Mouse (Mus musculus) gastrocnemius, adult 18-20 months (tissue): ENCODE results near the gene Klf4. TPM values are rescaled to one million over a fixed set of nuclear protein-coding genes. Genes with fewer than 3 reads are reported as not detected.

Experiments used
- DNase-seq: peaks from one replicate; pipeline ENCODE4 v3.0.0; 2021; ENCODE audit warnings: low spot score
- total RNA-seq, 2 experiments: library from RNA; stranded (reverse); gene quantifications; 2 replicates each; pipeline ENCODE4 v1.2.3; 2021

Gene Klf4
- total RNA-seq, 2 experiments from 2014 or later: 16.0 to 46.3 TPM

DNA sequence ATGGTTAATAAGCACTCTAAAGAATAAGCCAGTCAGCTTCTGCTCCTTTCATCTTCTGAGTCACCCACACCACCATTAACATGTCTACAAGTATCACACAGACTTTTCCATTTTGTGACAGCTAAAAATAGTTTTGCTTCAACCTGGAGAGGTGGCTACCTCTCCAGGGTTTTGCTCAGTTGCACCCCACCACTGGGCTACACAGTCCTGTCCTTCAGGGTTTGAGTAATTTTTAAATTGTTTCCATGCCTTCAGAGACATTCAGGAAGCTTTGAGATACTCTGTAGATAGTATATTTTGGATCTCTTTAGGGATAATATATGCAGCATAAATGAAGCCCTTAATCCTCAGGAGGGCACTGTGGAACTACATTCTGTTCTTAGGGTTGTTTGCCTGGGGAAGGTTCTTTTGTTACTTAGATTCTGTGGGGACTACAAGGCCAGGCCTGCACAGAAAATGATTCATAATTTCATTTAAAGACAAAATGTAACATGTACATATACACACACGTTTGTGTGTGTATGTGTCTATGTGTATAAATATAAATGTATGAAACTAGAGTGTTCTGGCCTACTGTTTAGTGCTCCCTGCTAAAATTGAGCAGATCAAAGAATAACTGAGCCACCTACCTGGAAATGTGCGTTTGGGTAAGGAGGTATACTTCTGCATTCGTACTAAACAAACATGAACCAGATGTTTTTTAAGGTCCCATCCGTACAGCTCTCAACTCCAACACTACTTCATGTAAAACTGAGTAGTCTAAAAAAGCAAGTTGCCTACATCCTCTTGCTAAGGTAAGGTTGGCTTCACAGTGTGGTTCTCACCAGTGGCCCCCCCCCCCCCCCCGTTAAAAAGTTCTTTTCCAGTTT lies 5.8 kb downstream of the Klf4 start:
- no peak for DNase-seq

DNA sequence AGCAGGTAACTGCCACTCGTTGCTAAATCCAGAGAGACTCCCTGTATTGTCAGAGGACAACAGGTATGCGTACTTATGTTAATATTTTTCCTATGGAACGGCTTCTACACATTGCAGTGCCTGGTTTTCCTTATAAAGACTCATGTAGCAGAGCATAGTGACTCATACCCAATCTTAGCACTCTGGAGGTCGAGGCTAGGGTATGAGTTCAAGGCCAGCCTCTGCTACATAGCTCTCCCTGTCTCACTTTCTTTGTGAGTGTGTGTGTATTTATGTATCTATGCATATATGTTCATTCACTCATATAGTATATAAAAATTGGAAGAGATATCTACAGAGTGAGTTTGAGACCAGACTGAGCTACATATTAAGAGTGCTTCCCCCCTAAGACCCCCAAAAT lies 8.3 kb downstream of the Klf4 start:
- no peak for DNase-seq

DNA sequence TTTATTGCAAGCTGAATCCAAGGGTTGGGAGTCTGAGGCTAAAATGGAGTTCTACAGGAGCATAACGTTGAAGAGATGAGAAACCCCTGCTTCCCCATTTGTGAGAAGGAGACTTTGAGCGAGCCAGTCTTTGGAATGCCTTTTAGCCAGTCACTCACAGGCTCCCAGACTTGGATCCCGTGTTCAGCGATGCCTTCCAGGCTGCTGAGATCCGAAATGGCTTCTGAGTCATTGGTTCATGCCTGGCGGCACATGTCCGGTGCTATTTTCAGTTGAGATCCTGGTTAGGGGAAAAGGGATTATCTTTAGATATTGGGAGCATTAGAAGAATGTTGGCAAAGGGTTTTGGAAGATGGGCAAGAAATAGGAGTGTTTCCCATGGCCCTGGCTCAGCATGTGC lies 14.8 kb downstream of the Klf4 start:
- no peak for DNase-seq

DNA sequence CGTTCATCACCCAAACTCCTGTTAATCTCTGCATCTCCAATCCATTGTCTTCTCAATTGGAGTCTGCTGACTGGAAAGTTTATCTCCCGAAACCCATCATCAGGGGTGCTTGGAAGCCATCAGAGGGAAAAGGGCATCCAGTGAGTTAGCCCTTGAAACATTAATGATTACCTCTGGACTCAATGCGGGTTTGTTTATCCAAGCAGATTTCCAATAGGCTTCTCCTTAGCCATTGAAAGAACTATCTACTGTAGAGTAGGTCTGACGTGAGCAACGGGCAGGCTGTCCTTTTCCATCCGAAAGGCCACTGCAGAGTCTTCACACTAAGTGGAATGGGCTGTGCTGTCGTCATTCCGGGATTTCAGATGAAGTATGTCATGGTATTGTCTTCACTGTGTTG lies 16.2 kb downstream of the Klf4 start:
- no peak for DNase-seq

DNA sequence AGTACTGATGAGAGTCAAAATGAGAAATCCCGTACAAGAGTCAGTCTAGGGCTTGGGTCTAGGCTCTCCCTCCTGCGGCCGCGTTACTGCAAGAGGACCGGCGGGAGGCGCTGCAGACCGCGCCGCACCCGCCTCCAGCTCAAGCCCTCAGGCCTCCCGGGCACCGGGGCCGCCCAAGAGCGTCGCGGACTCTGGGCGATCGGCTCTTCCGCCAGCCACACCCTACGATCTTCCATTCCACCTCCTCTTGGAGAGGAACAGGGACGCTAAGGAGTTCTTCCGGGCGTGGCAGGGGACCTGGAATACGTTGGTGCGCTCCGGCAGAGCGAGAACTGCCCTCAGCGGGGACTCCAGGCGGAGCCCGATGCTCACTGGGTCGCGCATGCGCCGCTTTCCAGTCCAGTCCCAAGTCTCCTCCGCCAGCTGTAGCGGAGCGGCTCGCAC lies 17.5 kb downstream of the Klf4 start:
- peak; percentile 79 for DNase-seq

DNA sequence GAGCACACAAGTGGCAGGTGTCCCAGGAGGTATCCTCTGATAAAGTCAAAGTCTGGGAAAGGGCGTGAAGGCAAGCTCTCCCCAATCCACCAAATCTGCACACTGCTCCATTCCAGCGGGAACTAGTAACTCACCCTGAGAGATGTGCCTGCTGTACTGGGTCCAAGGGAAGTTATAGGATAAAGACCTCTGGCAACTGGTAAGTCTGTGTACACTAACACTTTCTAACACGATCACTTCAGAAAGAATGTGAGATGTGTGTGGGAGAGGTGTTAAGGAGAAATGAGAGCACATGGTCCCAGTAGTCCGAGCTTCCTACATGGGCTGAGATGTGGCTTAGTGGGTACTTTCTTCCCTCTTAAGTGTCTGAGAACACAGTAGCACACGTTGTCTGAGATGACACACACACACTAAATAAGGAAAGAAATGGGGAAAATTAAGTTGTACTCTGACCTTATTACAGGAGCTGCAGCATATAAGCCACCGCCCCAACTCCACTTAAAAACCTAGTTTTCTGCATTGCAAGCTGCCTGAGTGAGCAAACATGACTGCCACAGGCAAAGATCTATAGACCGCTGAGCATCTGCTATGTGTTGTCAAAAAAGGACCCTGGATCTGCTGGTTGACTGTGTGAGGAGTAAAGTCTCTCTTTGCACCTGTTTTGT lies 18.5 kb downstream of the Klf4 start:
- DNase-seq: no peak

DNA sequence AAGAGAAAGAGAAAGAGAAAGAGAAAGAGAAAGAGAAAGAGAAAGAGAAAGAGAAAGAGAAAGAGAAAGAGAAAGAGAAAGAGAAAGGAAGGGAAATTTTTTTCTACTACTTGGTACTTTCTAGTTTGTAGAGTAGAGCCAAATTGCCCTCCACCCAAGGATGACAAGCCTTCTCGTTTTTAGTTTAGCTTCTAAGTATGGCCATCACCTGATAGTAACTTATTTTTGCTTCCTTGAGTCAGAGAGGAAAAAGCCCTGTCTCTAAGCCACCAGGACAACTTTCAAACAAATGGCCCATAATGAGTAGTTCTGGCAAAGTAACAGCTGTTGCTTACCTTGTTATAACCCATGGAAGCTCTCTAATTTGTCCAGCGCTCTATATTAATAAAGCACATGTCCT lies 20.9 kb downstream of the Klf4 start:
- no peak for DNase-seq

DNA sequence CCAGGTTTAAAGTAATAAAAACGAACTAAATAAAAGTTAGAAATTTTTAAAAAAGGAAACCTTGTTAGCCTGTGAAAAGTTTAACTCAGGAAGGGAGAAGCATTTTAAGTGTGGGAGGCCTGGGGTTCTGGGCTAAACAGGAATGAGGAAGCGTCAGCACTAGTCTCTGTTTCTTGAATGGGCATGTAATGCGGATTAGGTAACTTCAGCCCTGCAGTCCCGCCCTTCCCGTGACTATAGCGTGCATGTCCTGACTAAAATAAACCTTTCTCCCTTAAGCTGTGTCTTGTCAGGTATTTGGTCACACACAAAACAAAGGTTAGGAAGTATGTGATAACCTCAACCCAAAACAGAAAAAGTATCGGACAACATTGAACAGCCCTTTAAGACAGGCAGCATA lies 23.6 kb downstream of the Klf4 start:
- DNase-seq: no peak

DNA sequence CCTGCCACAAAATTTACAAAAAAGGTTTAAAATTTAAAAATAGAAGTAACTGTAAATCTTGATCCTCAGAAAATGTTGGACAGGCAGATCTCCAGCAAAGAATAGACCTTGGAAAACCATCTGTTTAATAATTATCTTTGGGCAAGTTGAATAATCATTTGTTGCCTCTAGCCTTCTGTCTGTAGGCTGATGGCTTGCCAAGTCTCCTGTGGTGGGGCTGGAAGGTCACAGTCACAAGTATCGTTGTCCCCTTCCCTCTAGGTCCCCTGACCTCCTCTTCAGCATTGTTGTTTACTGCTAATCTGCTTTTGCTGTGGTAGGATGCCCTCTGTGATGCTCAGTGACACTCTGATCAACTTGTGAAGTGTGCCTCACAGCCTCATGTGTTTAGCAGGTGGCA lies 33.6 kb downstream of the Klf4 start:
- no peak for DNase-seq

DNA sequence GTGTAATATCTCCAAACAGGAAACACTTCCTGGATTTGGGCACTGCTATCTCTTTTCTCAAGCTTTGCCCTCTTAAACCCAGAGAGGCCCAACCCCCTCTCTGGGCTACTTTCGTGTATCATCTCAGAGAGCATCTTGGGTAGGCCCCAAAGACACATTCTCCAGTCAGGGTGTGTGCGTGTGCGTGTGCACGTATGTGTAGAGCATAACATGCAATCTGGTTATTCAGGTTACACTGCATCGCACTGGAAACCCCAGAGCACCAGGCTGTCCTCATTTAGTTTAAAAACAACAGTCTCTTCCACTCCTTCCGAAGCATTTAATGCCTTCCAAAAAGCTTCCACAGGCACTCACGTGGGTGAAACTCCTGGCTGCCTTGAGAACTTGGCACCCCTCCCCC lies 35.9 kb downstream of the Klf4 start:
- no peak for DNase-seq

DNA sequence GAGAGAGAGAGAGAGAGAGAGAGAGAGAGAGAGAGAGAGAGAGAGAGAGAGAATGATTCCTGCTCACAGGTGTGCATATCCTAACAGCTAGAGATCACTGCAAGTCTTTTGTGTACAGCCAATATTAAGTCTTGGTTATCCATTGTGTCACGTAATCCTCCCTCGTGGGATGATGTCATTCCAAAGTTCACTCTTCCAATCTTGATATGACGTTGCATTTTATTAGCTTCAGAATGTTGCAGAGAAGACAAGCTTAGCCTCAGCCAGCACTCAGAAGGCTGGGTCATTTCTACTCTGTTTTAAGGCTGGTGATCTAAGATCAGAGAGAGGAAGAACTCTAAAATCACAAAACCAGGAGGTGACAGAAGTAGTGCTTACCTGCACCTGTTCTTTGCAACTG lies 39.0 kb downstream of the Klf4 start:
- DNase-seq: no peak

DNA sequence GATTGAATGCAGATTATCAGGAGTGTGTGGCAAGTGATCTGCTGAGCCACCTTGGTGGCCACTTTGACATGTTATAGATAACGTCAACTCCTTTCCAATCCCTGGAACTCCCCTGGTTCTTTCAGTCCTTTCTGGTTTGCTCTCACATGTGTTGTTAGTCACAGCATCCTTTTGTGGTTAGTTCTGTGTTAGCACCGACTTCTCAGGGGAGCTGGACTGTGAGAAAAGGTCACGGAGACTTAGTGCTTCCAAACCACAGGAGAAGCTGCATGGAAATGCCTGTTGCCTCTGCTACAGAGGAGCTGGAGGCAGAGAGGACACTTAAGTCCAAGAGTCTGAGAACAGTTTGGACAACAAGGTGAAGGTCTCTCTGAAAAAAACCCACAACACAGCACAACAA lies 42.9 kb downstream of the Klf4 start:
- DNase-seq: no peak

DNA sequence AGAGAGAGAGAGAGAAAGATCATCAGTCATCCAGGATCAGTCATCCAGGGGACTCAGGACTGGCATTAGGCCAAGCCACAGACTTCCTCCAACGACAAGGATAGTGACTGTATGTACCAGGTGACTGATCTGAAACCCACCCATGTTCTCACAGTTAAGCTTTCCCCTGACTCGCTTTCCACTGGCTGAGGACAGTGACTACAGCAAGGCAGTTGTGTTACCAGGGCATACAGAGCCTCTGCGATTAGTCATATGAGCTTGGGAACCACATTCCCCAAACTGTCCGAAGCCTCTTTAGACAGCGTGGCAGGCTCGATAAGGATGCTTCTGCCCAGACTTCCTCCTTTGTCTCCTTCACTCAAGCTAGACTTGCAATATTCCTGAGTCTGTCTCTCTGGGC lies 43.7 kb downstream of the Klf4 start:
- DNase-seq: no peak

DNA sequence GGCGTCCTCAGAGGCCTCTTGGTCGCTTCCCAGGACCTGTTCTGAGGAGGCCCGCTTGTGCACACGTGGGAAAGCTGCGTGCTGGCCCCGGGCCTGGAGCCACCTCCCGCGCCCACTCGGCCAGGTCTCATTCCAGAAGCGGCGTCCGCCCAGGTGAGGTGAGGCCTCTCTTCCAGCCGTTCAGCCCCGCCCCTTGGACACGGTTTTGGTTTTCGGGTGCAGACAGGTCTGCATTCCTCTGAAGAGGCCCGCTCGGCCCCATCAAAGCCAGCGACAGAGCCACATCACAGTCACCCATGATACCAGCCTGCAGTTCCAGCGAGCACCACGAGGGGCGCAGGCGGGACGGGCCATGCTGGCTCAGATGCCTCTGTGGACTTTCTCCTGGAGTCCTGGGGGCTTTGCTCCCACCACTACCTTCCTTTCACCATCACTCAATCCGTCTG lies 51.9 kb downstream of the Klf4 start:
- DNase-seq: peak; percentile 53

DNA sequence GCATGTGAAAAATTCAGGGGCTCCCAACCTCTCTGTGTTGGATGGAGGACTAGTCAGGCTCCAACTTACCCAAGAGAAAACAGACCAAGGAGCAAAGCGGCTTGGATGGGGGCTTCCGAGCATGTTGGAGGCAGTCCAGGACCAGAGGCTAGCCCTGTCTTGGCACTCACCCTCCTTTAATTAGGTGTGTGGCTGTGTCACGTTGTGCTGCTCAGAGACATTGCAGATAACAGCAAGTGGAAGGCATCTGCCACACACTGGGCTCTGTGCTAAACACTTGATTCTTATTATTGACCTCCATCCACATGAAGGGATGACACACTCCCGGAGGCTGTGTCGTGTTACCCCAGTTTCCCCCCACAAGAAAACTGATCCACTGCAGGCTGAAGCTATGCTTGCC lies 53.9 kb downstream of the Klf4 start:
- no peak for DNase-seq

DNA sequence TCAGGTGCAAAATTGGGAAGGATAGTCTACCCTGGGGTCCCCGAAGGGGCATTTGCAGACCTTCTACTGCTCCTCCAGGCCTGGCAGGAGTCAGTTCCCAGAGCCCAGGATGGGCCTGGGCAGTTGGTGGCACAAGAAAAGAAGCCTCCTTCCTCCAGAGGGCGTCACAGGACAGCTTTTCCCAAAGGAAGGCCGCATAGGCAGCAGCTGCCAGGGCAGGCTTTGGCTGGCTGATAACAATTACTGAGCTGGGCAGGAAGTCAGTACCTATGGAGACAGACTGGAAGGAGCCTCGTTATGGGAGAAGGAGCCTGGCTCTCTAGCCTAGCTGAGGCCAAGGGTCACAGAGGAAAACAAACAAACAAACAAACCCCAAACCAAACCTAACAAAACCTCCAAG lies 54.3 kb downstream of the Klf4 start:
- peak; percentile 9 for DNase-seq

DNA sequence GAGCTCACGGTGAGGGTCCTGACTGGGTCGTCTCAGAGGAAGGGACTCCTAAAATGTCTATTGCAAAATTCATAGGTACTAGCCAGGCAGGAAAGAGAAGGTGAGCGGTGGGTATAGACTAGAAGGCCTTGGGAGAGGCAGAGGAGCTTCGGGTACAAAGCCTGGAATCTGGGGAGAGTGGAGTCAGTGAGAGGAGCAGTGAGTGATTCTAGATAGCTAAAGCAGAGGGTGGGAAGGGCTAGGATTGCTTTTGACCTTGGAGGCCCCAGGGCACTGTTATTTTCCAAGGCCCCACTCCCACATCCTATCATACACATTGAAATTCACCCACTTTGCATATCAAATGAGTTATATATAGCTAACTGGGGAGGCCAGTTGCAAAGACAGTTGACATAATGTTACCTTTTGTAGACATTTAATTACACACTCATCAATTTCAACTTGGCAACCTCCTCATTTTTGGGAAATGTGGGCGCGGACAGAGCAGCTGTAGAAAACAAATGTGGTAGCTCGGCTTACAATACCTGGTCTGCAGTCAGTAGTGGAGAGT lies 55.0 kb downstream of the Klf4 start:
- no peak for DNase-seq

Other genes starting within 250 kb of the Klf4 start
- gene Rad23b, start 182.4 kb downstream of the Klf4 start, total RNA-seq: 100 to 1,000 TPM; 116 to 126 TPM